Comparison of ENCODE assay signal across 29 mouse cellular contexts in genomic region chr3:52530406-52530970, GRCm38 (mm10).
A peak's percentile ranks its signal among the peaks of the same experiment; 100 is the strongest.
DNase-seq lines count a peak whose midpoint lies in the region; ATAC-seq and TF ChIP-seq lines count a peak whose summit lies in the region.
"Had no signal": no experiment of that assay in that cellular context is flagged by ENCODE, and none has a peak within 500 bp of the region (broad histone marks: within the 10 kb centered on the region; RNA-seq: fewer than 3 reads in every experiment).

No protein-coding gene starts in this region.

- no peaks in the 10 kb centered on the region for H3K36me3 ChIP-seq in midbrain, embryonic 11.5 days (ENCODE audit: control insufficient read depth, insufficient read depth, low read length)
- H3K36me3 ChIP-seq in midbrain, embryonic 15.5 days (replicated peaks) = no peaks in the 10 kb centered on the region
- H3K36me3 ChIP-seq: embryonic facial prominence, embryonic 10.5 days; embryonic facial prominence, embryonic 13.5 days; forebrain, embryonic 12.5 days; forebrain, embryonic 15.5 days; heart, embryonic 12.5 days; heart, embryonic 15.5 days had no signal

- H3K4me3 ChIP-seq in cerebellum, adult 2 months (replicated peaks; ENCODE audit: insufficient read depth, low read depth, low read length) = no peak overlapping the region
- no peak overlapping the region for H3K4me3 ChIP-seq in midbrain, embryonic 11.5 days (ENCODE audit: low read depth, low read length)
- no peak overlapping the region for H3K4me3 ChIP-seq in midbrain, embryonic 15.5 days
- H3K4me3 ChIP-seq: embryonic facial prominence, embryonic 10.5 days; embryonic facial prominence, embryonic 13.5 days; erythroblast, embryonic 14.5 days; forebrain, embryonic 12.5 days; forebrain, embryonic 15.5 days; heart, embryonic 12.5 days; heart, embryonic 15.5 days had no signal

- H3K9ac ChIP-seq in midbrain, embryonic 11.5 days (ENCODE audit: low read length) = no peak overlapping the region
- H3K9ac ChIP-seq in midbrain, embryonic 15.5 days = no peak overlapping the region
- H3K9ac ChIP-seq: embryonic facial prominence, embryonic 13.5 days; forebrain, embryonic 12.5 days; forebrain, embryonic 15.5 days; heart, embryonic 12.5 days; heart, embryonic 15.5 days; hindbrain, embryonic 14.5 days had no signal

- no peaks in the 10 kb centered on the region for H3K9me3 ChIP-seq in midbrain, embryonic 11.5 days (ENCODE audit: control insufficient read depth, low read length)
- H3K9me3 ChIP-seq in midbrain, embryonic 15.5 days = no peaks in the 10 kb centered on the region
- H3K9me3 ChIP-seq: embryonic facial prominence, embryonic 10.5 days; embryonic facial prominence, embryonic 13.5 days; forebrain, embryonic 12.5 days; forebrain, embryonic 15.5 days; heart, embryonic 12.5 days; heart, embryonic 15.5 days had no signal

- no peak for TF ChIP-seq CTCF in cerebellum, adult 2 months (IDR thresholded peaks at IDR 0.05; ENCODE audit: borderline replicate concordance, insufficient read depth, low read depth, low read length)

- 27% methylated on average over 7 of the region's 7 CpGs for WGBS in cerebellum, adult 2 months
- WGBS in midbrain, embryonic 11.5 days = 87% methylated on average over 7 of the region's 7 CpGs
- 88% methylated on average over 7 of the region's 7 CpGs for WGBS in midbrain, embryonic 15.5 days

- H3K27ac ChIP-seq in cerebellum, adult 2 months (ENCODE audit: insufficient read depth, low read length) = no peak overlapping the region
- H3K27ac ChIP-seq in midbrain, embryonic 11.5 days (ENCODE audit: low read depth, low read length) = no peak overlapping the region
- H3K27ac ChIP-seq in midbrain, embryonic 15.5 days = no peak overlapping the region
- H3K27ac ChIP-seq: embryonic facial prominence, embryonic 10.5 days; embryonic facial prominence, embryonic 13.5 days; forebrain, embryonic 12.5 days; forebrain, embryonic 15.5 days; heart, embryonic 15.5 days; hindbrain, embryonic 14.5 days; hindbrain, postnatal 0 days had no signal

- no peaks in the 10 kb centered on the region for H3K27me3 ChIP-seq in cerebellum, adult 2 months (ENCODE audit: control insufficient read depth, insufficient read depth, low read length)
- H3K27me3 ChIP-seq in midbrain, embryonic 11.5 days (ENCODE audit: control insufficient read depth, insufficient read depth, low read length) = no peaks in the 10 kb centered on the region
- no peaks in the 10 kb centered on the region for H3K27me3 ChIP-seq in midbrain, embryonic 15.5 days (replicated peaks)
- H3K27me3 ChIP-seq: forebrain, embryonic 15.5 days; heart, embryonic 12.5 days; heart, embryonic 15.5 days had no signal

- no peak overlapping the region for H3K4me2 ChIP-seq in midbrain, embryonic 11.5 days
- H3K4me2 ChIP-seq in midbrain, embryonic 15.5 days = no peak overlapping the region
- H3K4me2 ChIP-seq: embryonic facial prominence, embryonic 13.5 days; forebrain, embryonic 12.5 days; forebrain, embryonic 15.5 days; heart, embryonic 12.5 days; heart, embryonic 15.5 days; hindbrain, embryonic 14.5 days had no signal

- DNase-seq in cerebellum, adult 9-11 months = peak; percentile 20
- no peak for DNase-seq in cerebellum, adult 2 months
- DNase-seq in cerebellum, postnatal 25 days = peak; percentile 29 to 34
- no peak for DNase-seq in cerebellum, adult 11 months
- peak; percentile 72 for DNase-seq in midbrain, embryonic 11.5 days (ENCODE audit: low spot score, missing footprints)
- DNase-seq in brain, adult 2 months (ENCODE audit: low read depth, low spot score) = peak; percentile 37
- DNase-seq in left cerebral cortex, postnatal 25 days (ENCODE audit: low spot score in 2 of 2) = no peak
- DNase-seq: adrenal gland, adult 2 months; adrenal gland, postnatal 14 days; embryo, embryonic 11 days; gastrocnemius, postnatal 10 days; gastrocnemius, postnatal 36 days; heart, adult 18-20 months; heart, postnatal 10 days; heart, postnatal 4 days; kidney, adult 18-20 months had no signal

- intact Hi-C loops in left cerebral cortex, postnatal 25 days (cut with DNase I) = no loop called here

- TF ChIP-seq POLR2A in cerebellum, adult 2 months (IDR thresholded peaks at IDR 0.05; ENCODE audit: borderline replicate concordance, insufficient read depth, low read length) = no peak

- no peak for ATAC-seq in midbrain, embryonic 11.5 days (ENCODE audit: low FRiP score)
- no peak for ATAC-seq in midbrain, embryonic 15.5 days (replicated peaks)
- ATAC-seq: CD4-positive, CD25-positive, alpha-beta regulatory T cell, adult 4 months; forebrain, embryonic 15.5 days; hindbrain, postnatal 0 days; inflammation-experienced regulatory T-cells, adult 6 months; intestine, embryonic 16.5 days had no signal

- H3K4me1 ChIP-seq in cerebellum, adult 2 months (ENCODE audit: control insufficient read depth, insufficient read depth, low read length) = peaks cover 3% of the 10 kb centered on the region; the same call in 1 of the 2 replicates
- H3K4me1 ChIP-seq in midbrain, embryonic 11.5 days (ENCODE audit: control insufficient read depth, insufficient read depth, low read length) = no peaks in the 10 kb centered on the region
- no peaks in the 10 kb centered on the region for H3K4me1 ChIP-seq in midbrain, embryonic 15.5 days
- H3K4me1 ChIP-seq: heart, embryonic 12.5 days; heart, embryonic 15.5 days had no signal

Comparison
In these comparisons a context has a peak if more than half of its experiments do, and no peak if none do; other contexts are left out.
1. DNase-seq: peak in cerebellum, adult 9-11 months (single experiment), cerebellum, postnatal 25 days (2 of 2), midbrain, embryonic 11.5 days (single experiment) and brain, adult 2 months (single experiment); none in cerebellum, adult 2 months (0 of 2), cerebellum, adult 11 months (single experiment) and left cerebral cortex, postnatal 25 days (0 of 2).